Mouse (Mus musculus) cerebellum, postnatal 25 days (tissue): ENCODE measurements at regions not wholly inside any gene's neighbourhood (a gene's known extent, or its start where the extent isn't known, plus 50 kb on each side); places are given as distances from the start of the nearest gene placed in this dataset.

Source experiments
- DNase-seq, 2 experiments: peaks; one replicate each; pipeline ENCODE4 v3.0.0; 2021; ENCODE audit warnings: mixed read lengths in 2 of 2

GRCm38 (mm10) chr3:140619885-140620284 is 592.3 kb downstream of the Pdha2 start:
- DNase-seq = no peak
